Mouse (Mus musculus) stomach, postnatal 0 days (tissue): ENCODE data around the gene Ccdc175. TPM values are rescaled to one million over a fixed set of nuclear protein-coding genes. Genes with fewer than 3 reads are reported as not detected.

ENCODE experiments used
- ATAC-seq: fragments of 200-750 bp; cut with Nextera tagmentation; 2 replicates; pipeline ENCODE4 v1.8.0; 2017; ENCODE audit not compliant: low FRiP score, low TSS enrichment
- DNase-seq: peaks from one replicate; pipeline ENCODE4 v3.0.0-alpha.2; 2016; ENCODE audit warnings: low spot score
- H3K27ac ChIP-seq: fragments of 300-500 bp; sonication (generic); replicated peaks from 2 replicates; pipeline ENCODE4 v1.5.1; 2014; ENCODE audit warnings: mild to moderate bottlenecking, control low read depth
- H3K27me3 ChIP-seq: fragments of 300-500 bp; sonication (generic); 2 replicates; pipeline ENCODE4 v1.6.1; 2014; ENCODE audit warnings: low read length; ENCODE audit not compliant: control insufficient read depth, insufficient read depth
- H3K36me3 ChIP-seq: fragments of 300-500 bp; sonication (generic); 2 replicates; pipeline ENCODE4 v1.6.1; 2014; ENCODE audit warnings: low read length, mixed read lengths; ENCODE audit not compliant: control insufficient read depth, insufficient read depth
- H3K4me1 ChIP-seq: fragments of 300-500 bp; sonication (generic); replicated peaks from 2 replicates; pipeline ENCODE4 v1.6.1; 2014; ENCODE audit warnings: antibody characterized with exemption; ENCODE audit not compliant: control insufficient read depth, insufficient read depth
- H3K4me2 ChIP-seq: fragments of 300-500 bp; sonication (generic); replicated peaks from 2 replicates; pipeline ENCODE4 v1.6.1; 2014; ENCODE audit warnings: low read depth, mild to moderate bottlenecking, control low read depth, moderate library complexity
- H3K4me3 ChIP-seq: fragments of 300-500 bp; sonication (generic); 2 replicates; pipeline ENCODE4 v1.5.1; 2014; ENCODE audit warnings: low read depth, low read length, control low read depth
- H3K9ac ChIP-seq: fragments of 300-500 bp; sonication (generic); 2 replicates; pipeline ENCODE4 v1.6.1; 2014; ENCODE audit warnings: mild to moderate bottlenecking, low read length, control low read depth, mixed read lengths
- H3K9me3 ChIP-seq: fragments of 300-500 bp; sonication (generic); 2 replicates; pipeline ENCODE4 v1.6.1; 2016; ENCODE audit warnings: low read length; ENCODE audit not compliant: control insufficient read depth
- CTCF ChIP-seq: IDR thresholded peaks from 2 replicates; pipeline ENCODE4 v1.5.1; 2016; ENCODE audit warnings: antibody characterized with exemption, low read depth, mild to moderate bottlenecking, moderate library complexity
- EP300 ChIP-seq: optimal IDR thresholded peaks from 2 replicates; pipeline ENCODE3; 2016; ENCODE audit warnings: antibody characterized with exemption
- WGBS: fragments of 180-500 bp; shearing (Covaris S2); extraction: QIAGEN DNeasy Blood & Tissue Kit; methylation state at CpG from one replicate; pipeline ENCODE4 v1.1.7; 2014; 5-methylcytosine and 5-hydroxymethylcytosine counted together
- polyA plus RNA-seq: library from polyadenylated mRNA; unstranded; fragments of >200 nt; fragmentation: Nextera tagmentation; extraction: Ambion mirVana; gene quantifications from 2 replicates; pipeline ENCODE4 v1.2.1, GENCODE M21; 2015

Ccdc175 gene
- not detected in 2 replicates for polyA plus RNA-seq

- Histone ChIP-seq H3K9ac (no peak within 1 kb of the TSS), H3K27ac (no peak within 1 kb of the TSS), H3K27me3 (no peaks in the 10 kb centered on the region), H3K4me2 (no peak within 1 kb of the TSS), H3K4me1 (no peaks in the 10 kb centered on the region), H3K4me3 (no peak within 1 kb of the TSS), H3K36me3 (no peaks in the 10 kb centered on the region), H3K9me3 (no peaks in the 10 kb centered on the region)
- TF ChIP-seq CTCF (no peak), EP300 (no peak)
- ATAC-seq (no peak), DNase-seq (no peak)
- 70% methylated on average over 12 of the region's 12 CpGs for WGBS
Measured at GRCm38 (mm10) chr12:72184929-72185328, at the start of gene Ccdc175. Ccdc175 (minus strand) TSS chr12:72185029.

GRCm38 (mm10) chr12:72234151-72234550, 49.3 kb upstream of the Ccdc175 start:
- 90% methylated on average over 3 of the region's 3 CpGs for WGBS
- no peak for ATAC-seq

GRCm38 (mm10) chr12:72232826-72233790, 48.3 kb upstream of the Ccdc175 start:
- no peak overlapping the region for H3K27ac ChIP-seq
- H3K9ac ChIP-seq, result no peak overlapping the region
- ATAC-seq (no peak), DNase-seq (no peak)
- TF ChIP-seq EP300, result no peak
- no peak for TF ChIP-seq CTCF
- WGBS, result 76% methylated on average over 19 of the region's 19 CpGs
- H3K9me3 ChIP-seq, result no peaks in the 10 kb centered on the region
- no peak overlapping the region for H3K4me2 ChIP-seq
- no peaks in the 10 kb centered on the region for H3K4me1 ChIP-seq
- no peak overlapping the region for H3K4me3 ChIP-seq
- H3K27me3 ChIP-seq, result no peaks in the 10 kb centered on the region
- no peaks in the 10 kb centered on the region for H3K36me3 ChIP-seq

More at GRCm38 (mm10) chr12:72234151-72234550, 49.3 kb upstream of the Ccdc175 start:
- Histone ChIP-seq H3K9me3 (no peaks in the 10 kb centered on the region), H3K4me2 (no peak overlapping the region), H3K36me3 (no peaks in the 10 kb centered on the region), H3K4me3 (no peak overlapping the region), H3K27me3 (no peaks in the 10 kb centered on the region), H3K27ac (no peak overlapping the region), H3K4me1 (no peaks in the 10 kb centered on the region), H3K9ac (no peak overlapping the region)
- TF ChIP-seq EP300, result no peak
- TF ChIP-seq CTCF, result no peak
- no peak for DNase-seq

GRCm38 (mm10) chr12:72232176-72232575, 47.3 kb upstream of the Ccdc175 start:
- no peak for TF ChIP-seq CTCF
- TF ChIP-seq EP300, result no peak
- H3K27ac ChIP-seq, result no peak overlapping the region
- H3K9me3 ChIP-seq, result no peaks in the 10 kb centered on the region
- no peaks in the 10 kb centered on the region for H3K27me3 ChIP-seq
- DNase-seq (no peak), ATAC-seq (no peak)
- no peak overlapping the region for H3K4me3 ChIP-seq
- WGBS, result 82% methylated on average over 3 of the region's 3 CpGs
- H3K36me3 ChIP-seq, result no peaks in the 10 kb centered on the region
- no peak overlapping the region for H3K9ac ChIP-seq
- H3K4me1 ChIP-seq, result no peaks in the 10 kb centered on the region
- no peak overlapping the region for H3K4me2 ChIP-seq

- no peak for DNase-seq
- Histone ChIP-seq H3K27me3 (no peaks in the 10 kb centered on the region), H3K9me3 (no peaks in the 10 kb centered on the region), H3K27ac (no peak overlapping the region), H3K9ac (no peak overlapping the region), H3K36me3 (no peaks in the 10 kb centered on the region), H3K4me1 (no peaks in the 10 kb centered on the region), H3K4me2 (no peak overlapping the region), H3K4me3 (no peak overlapping the region)
- 68% methylated on average over 8 of the region's 8 CpGs for WGBS
- TF ChIP-seq EP300 (no peak), CTCF (no peak)
- no peak for ATAC-seq
Measured at GRCm38 (mm10) chr12:72229451-72230196, 44.8 kb upstream of the Ccdc175 start.
